Mouse (Mus musculus) embryonic facial prominence, embryonic 11.5 days (tissue): ENCODE results near the gene Zfp648. TPM values are rescaled to one million over a fixed set of nuclear protein-coding genes. Genes with fewer than 3 reads are reported as not detected.

Experiments used
- ATAC-seq: fragments of 200-750 bp; cut with Nextera tagmentation; replicated peaks from 2 replicates; pipeline ENCODE4 v1.8.0; 2017; ENCODE audit warnings: low read depth; ENCODE audit not compliant: insufficient number of reproducible peaks, low FRiP score, low TSS enrichment
- DNase-seq: peaks from one replicate; pipeline ENCODE4 v3.0.0-alpha.2; 2015; ENCODE audit warnings: low spot score
- H3K27ac ChIP-seq: fragments of 300-500 bp; sonication (generic); replicated peaks from 2 replicates; pipeline ENCODE4 v1.5.1; 2014; ENCODE audit warnings: mild to moderate bottlenecking, low read depth, low read length, control low read depth
- H3K27me3 ChIP-seq: fragments of 300-500 bp; sonication (generic); 2 replicates; pipeline ENCODE4 v1.6.1; 2014; ENCODE audit warnings: mild to moderate bottlenecking, low read length, moderate library complexity, mixed read lengths; ENCODE audit not compliant: control insufficient read depth, insufficient read depth
- H3K36me3 ChIP-seq: fragments of 300-500 bp; sonication (generic); replicated peaks from 2 replicates; pipeline ENCODE4 v1.6.1; 2014; ENCODE audit warnings: low read depth, mild to moderate bottlenecking, low read length, moderate library complexity, mixed read lengths; ENCODE audit not compliant: control insufficient read depth, insufficient read depth
- H3K4me1 ChIP-seq: fragments of 300-500 bp; sonication (generic); 2 replicates; pipeline ENCODE4 v1.6.1; 2014; ENCODE audit warnings: low read length, mixed read lengths; ENCODE audit not compliant: control insufficient read depth, insufficient read depth
- H3K4me2 ChIP-seq: fragments of 300-500 bp; sonication (generic); 2 replicates; pipeline ENCODE4 v1.6.1; 2014; ENCODE audit warnings: low read depth, mild to moderate bottlenecking, control low read depth, low read length, moderate library complexity
- H3K4me3 ChIP-seq: fragments of 300-500 bp; sonication (generic); 2 replicates; pipeline ENCODE4 v1.5.1; 2014; ENCODE audit warnings: low read depth, low read length, control low read depth
- H3K9ac ChIP-seq: fragments of 300-500 bp; sonication (generic); replicated peaks from 2 replicates; pipeline ENCODE4 v1.6.1; 2014; ENCODE audit warnings: mild to moderate bottlenecking, control low read depth, low read length
- H3K9me3 ChIP-seq: fragments of 300-500 bp; sonication (generic); replicated peaks from 2 replicates; pipeline ENCODE4 v1.6.1; 2016; ENCODE audit warnings: mild to moderate bottlenecking, low read length, inconsistent platforms, mixed read lengths; ENCODE audit not compliant: control insufficient read depth
- WGBS: fragments of 180-500 bp; shearing (Covaris S2); extraction: QIAGEN DNeasy Blood & Tissue Kit; methylation state at CpG from one replicate; pipeline ENCODE4 v1.1.7; 2014; 5-methylcytosine and 5-hydroxymethylcytosine counted together
- polyA plus RNA-seq: library from polyadenylated mRNA; unstranded; fragments of >200 nt; fragmentation: Nextera tagmentation; extraction: Ambion mirVana; gene quantifications from 2 replicates; pipeline ENCODE4 v1.2.1, GENCODE M21; 2014

The Zfp648 gene
- polyA plus RNA-seq, result 0.14 TPM in 2 replicates

DNA sequence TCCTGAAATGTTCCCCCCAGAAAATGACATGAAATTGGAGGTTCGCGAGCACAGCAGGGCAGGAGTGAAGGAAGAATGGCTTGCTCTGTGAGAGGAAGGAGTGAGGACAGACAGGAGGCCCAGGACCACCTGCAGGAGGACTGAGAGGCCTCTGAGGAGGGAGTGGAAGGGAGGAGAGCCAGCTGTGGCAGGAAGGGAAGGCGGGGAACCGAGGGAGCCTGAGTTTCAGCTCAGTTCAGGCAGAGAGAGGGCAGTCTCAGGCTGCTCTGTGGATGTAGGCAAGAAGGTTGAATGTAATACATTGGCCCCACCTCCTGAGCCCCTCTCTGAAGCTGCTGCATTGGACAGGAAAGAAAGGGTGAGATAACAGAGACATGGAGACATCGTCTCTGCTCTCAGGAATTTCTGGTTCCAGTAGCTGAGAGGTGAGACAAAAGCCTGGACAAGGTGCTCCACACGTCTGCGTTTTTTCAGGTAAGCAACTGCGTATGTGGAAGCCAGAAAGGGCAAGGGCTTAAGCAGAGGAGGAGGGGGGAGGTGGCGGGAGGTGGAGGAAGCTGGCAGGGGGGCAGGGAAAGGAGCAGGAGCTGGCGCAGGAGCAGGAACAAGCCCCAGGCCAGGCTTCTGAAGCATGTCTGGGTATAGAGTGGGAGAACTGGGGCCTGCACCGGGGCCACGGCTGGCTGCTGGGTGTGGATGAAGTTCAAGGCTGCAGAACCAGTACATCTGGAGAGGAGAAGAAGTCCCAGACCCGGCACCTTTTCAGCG, at the start of gene Zfp648:
Zfp648 (plus strand) TSS at position 233 of the 768 bp plus-strand sequence.
- peaks cover 25% of the 10 kb centered on the region for H3K27me3 ChIP-seq
- no peaks in the 10 kb centered on the region for H3K36me3 ChIP-seq
- no peak within 1 kb of the TSS for H3K4me3 ChIP-seq
- 35% methylated on average over 13 of the region's 14 CpGs for WGBS
- no peaks in the 10 kb centered on the region for H3K9me3 ChIP-seq
- ATAC-seq (no peak), DNase-seq (no peak)
- H3K27ac ChIP-seq, result no peak within 1 kb of the TSS
- no peak within 1 kb of the TSS for H3K4me2 ChIP-seq
- H3K4me1 ChIP-seq, result no peaks in the 10 kb centered on the region; the same call in 1 of the 2 replicates
- H3K9ac ChIP-seq, result no peak within 1 kb of the TSS

GRCm38 (mm10) chr1:154152539-154152938, 48.4 kb upstream of the Zfp648 start:
- DNase-seq, result no peak
- no peak overlapping the region for H3K4me3 ChIP-seq
- H3K9ac ChIP-seq, result no peak overlapping the region
- H3K9me3 ChIP-seq, result no peaks in the 10 kb centered on the region
- H3K4me2 ChIP-seq, result no peak overlapping the region
- no peaks in the 10 kb centered on the region for H3K27me3 ChIP-seq
- WGBS, result 81% methylated on average over 1 of the region's 1 CpGs
- no peaks in the 10 kb centered on the region for H3K36me3 ChIP-seq
- ATAC-seq, result no peak
- H3K4me1 ChIP-seq, result no peaks in the 10 kb centered on the region
- H3K27ac ChIP-seq, result no peak overlapping the region

GRCm38 (mm10) chr1:154153800-154154199, 47.2 kb upstream of the Zfp648 start:
- H3K9ac ChIP-seq, result no peak overlapping the region
- H3K4me1 ChIP-seq, result no peaks in the 10 kb centered on the region
- H3K27ac ChIP-seq, result no peak overlapping the region
- DNase-seq, result no peak
- no peak overlapping the region for H3K4me3 ChIP-seq
- no peak overlapping the region for H3K4me2 ChIP-seq
- H3K27me3 ChIP-seq, result no peaks in the 10 kb centered on the region
- no peaks in the 10 kb centered on the region for H3K9me3 ChIP-seq
- WGBS, result 78% methylated on average over 7 of the region's 7 CpGs
- no peaks in the 10 kb centered on the region for H3K36me3 ChIP-seq
- ATAC-seq, result no peak

DNA sequence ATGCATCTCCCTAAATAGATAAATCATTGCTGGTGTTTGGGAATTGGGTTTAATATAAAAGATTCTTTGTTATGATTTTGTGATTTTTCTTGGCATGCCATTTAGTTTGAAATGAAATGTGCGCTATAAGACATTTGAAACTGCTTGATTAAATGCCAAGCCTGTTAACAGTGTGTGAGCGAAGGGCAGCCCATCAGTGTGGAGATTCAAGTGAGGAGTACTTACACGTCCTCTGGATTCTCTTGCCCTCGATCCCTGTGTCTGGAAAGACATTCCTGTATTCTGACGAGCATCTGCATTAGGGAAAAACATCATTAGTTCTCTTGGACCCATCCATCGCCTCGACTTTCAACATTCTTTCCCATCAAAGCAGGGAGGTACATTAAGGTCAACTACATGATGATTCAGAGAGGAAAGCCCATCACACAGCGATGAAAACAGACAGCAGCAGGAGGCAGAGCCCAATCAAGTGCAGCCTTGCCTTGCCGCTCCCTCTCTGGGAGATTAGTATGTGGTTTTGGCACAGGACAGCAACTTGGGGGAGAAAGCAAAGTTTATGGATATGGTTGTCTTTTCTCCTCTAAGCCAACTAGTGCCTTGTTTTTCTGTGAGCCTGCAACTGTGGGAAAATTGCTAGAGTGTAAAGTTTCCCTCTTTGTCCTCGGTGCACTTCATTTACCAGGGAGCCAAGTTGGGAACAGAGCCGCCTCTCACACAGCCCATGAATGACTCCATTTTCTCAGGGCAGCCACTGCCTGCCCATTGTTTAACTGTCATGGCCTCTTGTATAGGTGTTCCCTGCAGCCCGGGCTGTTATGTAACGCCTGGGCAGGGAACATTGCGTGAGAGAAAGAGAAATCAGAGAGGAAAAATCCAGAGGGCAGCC, 44.6 kb upstream of the Zfp648 start:
- Histone ChIP-seq H3K9me3 (no peaks in the 10 kb centered on the region), H3K4me1 (no peaks in the 10 kb centered on the region), H3K36me3 (no peaks in the 10 kb centered on the region), H3K4me3 (no peak overlapping the region), H3K9ac (no peak overlapping the region), H3K4me2 (no peak overlapping the region), H3K27me3 (no peaks in the 10 kb centered on the region), H3K27ac (no peak overlapping the region; the same call in 1 of the 2 replicates)
- DNase-seq (peak; percentile 26), ATAC-seq (peak; percentile 72; the same call in 1 of the 2 replicates)
- WGBS, result 50% methylated on average over 14 of the region's 14 CpGs

GRCm38 (mm10) chr1:154157131-154157530, 43.9 kb upstream of the Zfp648 start:
- Histone ChIP-seq H3K4me1 (no peaks in the 10 kb centered on the region), H3K36me3 (no peaks in the 10 kb centered on the region), H3K4me3 (no peak overlapping the region), H3K27me3 (no peaks in the 10 kb centered on the region), H3K9me3 (no peaks in the 10 kb centered on the region), H3K4me2 (no peak overlapping the region), H3K27ac (no peak overlapping the region; the same call in 1 of the 2 replicates), H3K9ac (no peak overlapping the region)
- WGBS, result 73% methylated on average over 4 of the region's 4 CpGs
- DNase-seq (no peak), ATAC-seq (0 out of 2 replicates have a peak, but pooled peaks have one; percentile 23)

DNA sequence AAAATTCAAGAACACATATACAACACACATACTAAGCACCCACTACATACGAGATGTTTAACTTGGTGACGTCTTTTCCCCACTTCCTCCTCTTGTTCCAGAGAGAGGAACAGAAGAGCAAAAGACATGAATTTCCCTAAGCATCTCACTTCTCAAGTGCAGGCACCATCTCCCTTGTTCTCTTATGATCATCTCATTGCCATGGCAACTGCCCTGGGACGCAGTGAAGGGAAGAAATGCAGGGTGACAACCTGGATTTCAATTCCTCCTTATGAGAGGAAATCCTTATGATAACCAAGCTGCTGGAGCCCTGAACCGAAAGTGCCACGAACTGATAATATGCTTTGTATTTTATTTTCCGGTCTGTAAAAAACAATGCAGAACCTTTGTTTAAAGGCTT, 33.3 kb upstream of the Zfp648 start:
- no peak for DNase-seq
- Histone ChIP-seq H3K27ac (no peak overlapping the region), H3K4me2 (no peak overlapping the region), H3K27me3 (no peaks in the 10 kb centered on the region), H3K9ac (no peak overlapping the region), H3K4me1 (no peaks in the 10 kb centered on the region), H3K4me3 (no peak overlapping the region), H3K9me3 (no peaks in the 10 kb centered on the region), H3K36me3 (no peaks in the 10 kb centered on the region)
- 82% methylated on average over 6 of the region's 6 CpGs for WGBS
- ATAC-seq, result no peak

DNA sequence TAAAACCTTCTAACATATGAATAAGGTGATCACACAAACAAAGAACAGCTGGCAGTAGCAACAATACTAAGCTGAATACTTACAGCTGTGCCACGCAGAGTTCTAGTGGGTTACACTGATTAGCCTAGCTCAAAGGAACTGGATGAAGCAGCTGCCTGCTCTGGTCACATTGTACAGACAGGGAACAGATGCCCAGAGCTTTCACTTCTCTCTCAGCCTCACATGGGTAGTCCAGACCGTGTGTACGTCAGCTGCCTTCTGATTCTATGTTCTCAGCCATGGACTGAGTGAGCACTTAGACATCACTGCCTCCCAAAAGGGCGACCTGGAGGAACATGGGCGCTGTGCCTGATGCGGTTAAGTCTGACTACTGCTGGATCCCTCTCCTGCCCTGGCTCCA, 25.7 kb upstream of the Zfp648 start:
- no peak for ATAC-seq
- no peak overlapping the region for H3K27ac ChIP-seq
- H3K4me3 ChIP-seq, result no peak overlapping the region
- no peak overlapping the region for H3K4me2 ChIP-seq
- 75% methylated on average over 6 of the region's 6 CpGs for WGBS
- H3K9me3 ChIP-seq, result no peaks in the 10 kb centered on the region
- no peak overlapping the region for H3K9ac ChIP-seq
- DNase-seq, result peak; percentile 19
- H3K36me3 ChIP-seq, result no peaks in the 10 kb centered on the region
- no peaks in the 10 kb centered on the region for H3K27me3 ChIP-seq
- H3K4me1 ChIP-seq, result no peaks in the 10 kb centered on the region

GRCm38 (mm10) chr1:154177781-154178180, 23.2 kb upstream of the Zfp648 start:
- H3K27ac ChIP-seq, result no peak overlapping the region
- no peak overlapping the region for H3K4me3 ChIP-seq
- no peak for ATAC-seq
- H3K9me3 ChIP-seq, result no peaks in the 10 kb centered on the region
- DNase-seq, result no peak
- H3K36me3 ChIP-seq, result no peaks in the 10 kb centered on the region
- H3K4me1 ChIP-seq, result no peaks in the 10 kb centered on the region
- H3K27me3 ChIP-seq, result no peaks in the 10 kb centered on the region
- no peak overlapping the region for H3K4me2 ChIP-seq
- H3K9ac ChIP-seq, result no peak overlapping the region
- 79% methylated on average over 4 of the region's 4 CpGs for WGBS
